Mouse (Mus musculus): ENCODE data around the gene Ssxb8. TPM values are rescaled to one million over a fixed set of nuclear protein-coding genes. Genes with fewer than 3 reads are reported as not detected.

Gene Ssxb8
- not detected for polyA plus RNA-seq (2014; fragmentation: Illumina TruSeq; extraction: RNeasy Lipid Tissue Mini Kit (QIAGEN cat#74804); ENCODE audit: low read depth, low replicate concordance)

DNA sequence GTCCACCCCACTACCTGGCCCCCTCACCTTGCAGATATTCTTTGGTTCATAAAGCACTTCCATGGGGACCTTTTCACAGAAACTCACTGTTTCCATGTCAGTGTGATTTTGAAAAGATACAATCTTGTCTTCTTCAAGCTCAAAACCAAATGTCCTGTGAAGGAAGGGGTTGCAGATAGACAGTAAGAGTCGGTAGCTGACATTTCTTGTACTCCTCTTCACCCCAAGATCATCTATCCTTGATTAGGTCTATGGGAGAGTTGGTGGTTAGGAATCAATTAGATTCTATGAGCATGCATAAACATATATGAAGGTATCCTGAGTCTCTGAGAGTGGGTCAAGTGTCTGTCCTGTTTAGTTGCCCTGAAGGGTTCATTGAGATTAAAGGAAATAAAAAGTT lies at the start of gene Ssxb8:
Ssxb8 (minus strand) TSS at position 101 of the 400 bp plus-strand sequence.

Other genes starting within 250 kb of the Ssxb8 start
- not detected for gene Ssxb2, start 229.1 kb downstream of the Ssxb8 start, polyA plus RNA-seq (2014; fragmentation: Illumina TruSeq; extraction: RNeasy Lipid Tissue Mini Kit (QIAGEN cat#74804); ENCODE audit: low read depth, low replicate concordance)
- not detected for gene Gm14459, start 165.9 kb downstream of the Ssxb8 start, polyA plus RNA-seq (2014; fragmentation: Illumina TruSeq; extraction: RNeasy Lipid Tissue Mini Kit (QIAGEN cat#74804); ENCODE audit: low read depth, low replicate concordance)
- gene Ssxb6, start 142.6 kb downstream of the Ssxb8 start, polyA plus RNA-seq (2014; fragmentation: Illumina TruSeq; extraction: RNeasy Lipid Tissue Mini Kit (QIAGEN cat#74804); ENCODE audit: low read depth, low replicate concordance) = not detected
- not detected for gene Ssxb3, start 99.0 kb downstream of the Ssxb8 start, polyA plus RNA-seq (2014; fragmentation: Illumina TruSeq; extraction: RNeasy Lipid Tissue Mini Kit (QIAGEN cat#74804); ENCODE audit: low read depth, low replicate concordance)
- gene Ssx9, start 57.6 kb upstream of the Ssxb8 start, polyA plus RNA-seq (2014; fragmentation: Illumina TruSeq; extraction: RNeasy Lipid Tissue Mini Kit (QIAGEN cat#74804); ENCODE audit: low read depth, low replicate concordance) = not detected
- not detected for gene Ssxb5, start 112.8 kb upstream of the Ssxb8 start, polyA plus RNA-seq (2014; fragmentation: Illumina TruSeq; extraction: RNeasy Lipid Tissue Mini Kit (QIAGEN cat#74804); ENCODE audit: low read depth, low replicate concordance)
- not detected for gene Gm6592, start 153.2 kb upstream of the Ssxb8 start, polyA plus RNA-seq (2014; fragmentation: Illumina TruSeq; extraction: RNeasy Lipid Tissue Mini Kit (QIAGEN cat#74804); ENCODE audit: low read depth, low replicate concordance)
- gene Gm5751, start 183.4 kb upstream of the Ssxb8 start, polyA plus RNA-seq (2014; fragmentation: Illumina TruSeq; extraction: RNeasy Lipid Tissue Mini Kit (QIAGEN cat#74804); ENCODE audit: low read depth, low replicate concordance) = not detected
- 5.8 TPM for gene B630019K06Rik, start 201.5 kb upstream of the Ssxb8 start, polyA plus RNA-seq (2014; fragmentation: Illumina TruSeq; extraction: RNeasy Lipid Tissue Mini Kit (QIAGEN cat#74804); ENCODE audit: low read depth, low replicate concordance)

All from sigmoid colon, adult 10 weeks (tissue).